Mouse (Mus musculus): ENCODE results near the gene Cenpm.

Cenpm gene

DNA sequence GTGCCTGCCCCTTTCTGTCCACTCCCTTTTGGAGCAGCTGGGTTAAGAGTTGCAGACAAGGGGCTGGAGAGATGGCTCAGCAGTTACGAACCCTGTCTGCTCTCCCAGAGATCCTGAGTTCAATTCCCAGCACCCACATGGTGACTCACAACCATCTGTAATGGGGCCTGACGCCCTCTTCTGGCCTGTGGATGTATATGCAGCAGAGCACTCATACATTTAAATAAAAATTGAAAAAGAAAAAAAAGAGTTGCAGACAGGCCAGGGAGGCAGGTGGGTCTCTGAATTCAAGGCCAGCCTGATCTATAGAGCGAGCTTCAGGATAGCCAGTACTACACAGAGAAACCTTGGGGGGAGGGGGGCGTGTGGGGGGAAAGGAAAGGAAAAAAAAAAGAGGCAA lies 57.1 kb downstream of the Cenpm start:
- no peak for DNase-seq

DNA sequence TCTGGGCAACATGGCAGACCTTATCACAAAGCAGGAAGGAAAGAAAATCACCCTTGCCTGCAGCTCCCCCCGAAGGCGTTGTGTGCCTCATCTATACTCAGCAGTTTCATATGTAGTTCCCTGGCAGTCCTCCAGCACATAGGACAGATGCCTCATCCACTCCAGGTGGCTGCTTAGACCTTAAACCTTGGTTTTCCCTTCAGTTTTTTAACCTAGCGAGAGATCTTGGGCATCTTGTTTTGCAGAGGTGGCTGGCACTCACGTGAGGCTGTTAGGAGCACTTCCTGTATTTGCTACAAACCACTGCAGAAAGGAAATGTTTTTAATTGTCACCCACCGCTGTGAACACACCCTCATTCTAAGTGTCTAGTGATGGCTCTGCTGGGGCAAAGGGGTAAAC lies 57.6 kb downstream of the Cenpm start:
- no peak for DNase-seq

GRCm38 (mm10) chr15:82186131-82186530 lies 58.4 kb downstream of the Cenpm start:
- no peak for DNase-seq

GRCm38 (mm10) chr15:82185062-82185783 lies 59.3 kb downstream of the Cenpm start:
- DNase-seq = no peak

DNA sequence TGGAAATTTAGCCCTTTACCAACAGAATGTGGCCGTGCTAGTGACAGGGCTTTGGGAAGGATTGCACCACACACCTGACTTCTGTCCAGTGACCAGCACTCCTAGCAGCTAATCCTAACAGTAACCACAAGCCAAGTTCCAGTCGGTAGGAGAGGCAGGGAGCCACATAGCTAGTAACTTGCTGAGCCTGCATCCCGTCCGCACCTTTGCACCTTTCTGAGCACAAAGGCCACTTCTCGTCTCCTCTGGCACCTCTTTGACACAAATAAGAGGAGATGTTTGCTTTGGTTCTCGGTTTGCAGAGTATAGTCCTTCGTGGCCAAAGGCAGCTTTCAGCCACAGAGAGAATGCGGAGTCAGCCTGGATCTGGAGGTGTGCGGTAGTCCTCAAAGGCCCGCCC lies 59.9 kb downstream of the Cenpm start:
- DNase-seq = no peak

DNA sequence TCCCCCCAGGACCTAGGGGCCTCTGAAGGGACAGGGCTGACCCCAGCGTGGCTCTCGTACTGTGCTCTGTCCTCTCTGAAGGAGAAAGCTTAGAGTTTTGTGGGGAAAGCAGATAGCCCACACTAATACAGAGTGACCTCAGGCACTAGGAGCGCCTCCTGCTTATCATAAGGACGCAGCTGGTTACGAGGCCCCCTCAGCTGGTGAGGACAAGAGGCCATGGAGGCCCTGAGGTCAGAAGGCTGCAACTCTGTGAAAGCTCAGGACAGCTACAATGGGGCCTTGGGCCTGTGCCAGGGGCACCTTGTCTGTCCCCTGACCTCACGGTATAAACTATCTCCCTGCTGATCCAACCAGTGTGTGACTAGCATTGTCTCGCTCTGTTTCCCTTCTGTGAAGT lies 60.4 kb downstream of the Cenpm start:
- DNase-seq = no peak
